Mouse (Mus musculus) testis, adult 2 months (tissue): Measurements from ENCODE around the gene Aldh8a1.
"Not testable (repeated sequence)": the region's sequence is repeated elsewhere in the genome, so short reads cannot be mapped to it uniquely, and the experiment has no call there.

Source experiments
- CTCF ChIP-seq: fragments of 200-500 bp; IDR thresholded peaks from 2 replicates; pipeline ENCODE4 v1.5.1; 2012; ENCODE audit warnings: low read depth, mild to moderate bottlenecking, inconsistent platforms, low read length, moderate library complexity; ENCODE audit not compliant: control insufficient read depth, insufficient read depth, insufficient replicate concordance
- POLR2A ChIP-seq: fragments of 200-500 bp; IDR thresholded peaks from 2 replicates; pipeline ENCODE4 v1.6.1; 2012; ENCODE audit warnings: low read depth, mild to moderate bottlenecking, inconsistent platforms, low read length, moderate library complexity; ENCODE audit not compliant: control insufficient read depth

GRCm38 (mm10) chr10:21398873-21399425 lies 21.9 kb downstream of the Aldh8a1 start:
- not testable (repeated sequence) for TF ChIP-seq POLR2A, CTCF
